Mouse (Mus musculus) inflammation-experienced regulatory T-cells, adult 6 months (primary cell): ENCODE data around the gene Macf1. TPM values are rescaled to one million over a fixed set of nuclear protein-coding genes. Genes with fewer than 3 reads are reported as not detected.
"Not testable (repeated sequence)": the region's sequence is repeated elsewhere in the genome, so short reads cannot be mapped to it uniquely, and the experiment has no call there.

Experiments used
- ATAC-seq: one replicate; pipeline ENCODE4 v1.8.0; 2017
- polyA plus RNA-seq, 3 experiments: library from polyadenylated mRNA; unstranded; fragments of 100-300 nt; shearing (Covaris generic); gene quantifications; one replicate each; pipeline ENCODE4 v1.2.1; 2017

Macf1 gene
- polyA plus RNA-seq, 3 experiments from 2014 or later: 87.3 to 165 (median 153) TPM

DNA sequence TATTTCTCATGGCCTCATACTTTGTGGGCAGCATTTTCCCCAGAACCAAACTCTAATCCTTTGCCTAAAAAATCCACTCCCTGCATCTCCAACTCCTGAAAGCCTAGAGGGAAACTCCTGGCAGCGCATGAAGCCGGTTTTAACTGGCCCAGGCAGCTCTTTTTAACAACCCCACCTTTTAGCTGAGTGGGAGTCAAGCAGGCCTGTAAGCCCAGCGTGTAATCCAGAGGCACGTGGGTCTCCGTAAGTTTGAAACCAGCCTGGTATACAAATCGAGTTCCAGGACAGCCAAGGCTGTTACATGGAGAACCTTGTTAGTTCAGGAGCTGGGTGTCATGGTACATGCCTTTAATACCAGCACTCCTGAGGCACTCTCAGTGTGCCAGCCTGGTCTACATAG lies 14.5 kb downstream of the Macf1 start:
- no peak for ATAC-seq

DNA sequence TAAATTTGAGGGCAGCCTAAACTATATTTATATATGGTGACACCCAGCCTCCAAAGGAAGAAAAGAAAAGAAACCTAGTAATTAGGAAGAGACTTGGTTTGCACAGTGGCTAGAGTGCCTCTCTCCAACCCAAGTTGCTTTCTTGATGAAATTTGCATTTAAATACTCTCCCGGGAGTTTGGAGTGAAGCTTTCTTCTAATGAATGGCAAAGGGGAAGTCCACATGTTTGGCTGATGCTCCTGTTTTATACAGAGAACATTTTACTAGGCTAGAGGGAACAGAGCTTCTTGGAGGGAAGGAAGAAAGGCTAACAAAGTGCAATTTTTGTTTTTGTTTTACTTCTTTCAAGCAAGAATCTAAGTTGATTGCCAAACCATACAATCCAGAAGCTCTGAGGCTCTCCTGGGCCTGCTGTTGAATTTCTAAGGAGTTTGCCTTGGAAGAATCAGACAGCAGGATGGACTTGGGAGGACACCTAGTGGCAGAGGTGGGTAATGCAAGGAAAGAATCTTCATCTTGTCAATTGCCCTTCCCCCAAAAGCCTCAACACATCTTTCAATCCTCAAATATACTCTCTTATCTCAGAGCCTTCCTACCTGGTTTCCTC lies 16.8 kb downstream of the Macf1 start:
- no peak for ATAC-seq

DNA sequence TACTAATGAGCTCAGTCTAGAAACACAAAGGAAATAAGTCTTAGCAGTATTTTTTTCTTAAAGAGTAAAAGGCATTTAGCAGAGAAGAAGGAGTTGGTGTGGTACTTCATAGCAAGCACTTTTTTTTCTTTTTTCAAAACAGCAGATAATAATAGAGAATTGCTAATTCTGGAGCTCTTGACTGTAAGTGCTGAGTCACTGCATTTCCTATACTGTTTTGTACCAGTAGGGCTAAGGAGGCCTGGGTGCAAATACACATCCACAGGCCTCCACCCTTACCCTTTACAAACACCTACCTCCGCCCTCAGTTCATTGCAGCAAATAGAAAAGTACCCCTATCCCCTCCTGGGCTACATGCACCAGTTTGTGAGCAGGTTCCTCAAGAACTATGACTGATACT lies 17.6 kb downstream of the Macf1 start:
- ATAC-seq: no peak

DNA sequence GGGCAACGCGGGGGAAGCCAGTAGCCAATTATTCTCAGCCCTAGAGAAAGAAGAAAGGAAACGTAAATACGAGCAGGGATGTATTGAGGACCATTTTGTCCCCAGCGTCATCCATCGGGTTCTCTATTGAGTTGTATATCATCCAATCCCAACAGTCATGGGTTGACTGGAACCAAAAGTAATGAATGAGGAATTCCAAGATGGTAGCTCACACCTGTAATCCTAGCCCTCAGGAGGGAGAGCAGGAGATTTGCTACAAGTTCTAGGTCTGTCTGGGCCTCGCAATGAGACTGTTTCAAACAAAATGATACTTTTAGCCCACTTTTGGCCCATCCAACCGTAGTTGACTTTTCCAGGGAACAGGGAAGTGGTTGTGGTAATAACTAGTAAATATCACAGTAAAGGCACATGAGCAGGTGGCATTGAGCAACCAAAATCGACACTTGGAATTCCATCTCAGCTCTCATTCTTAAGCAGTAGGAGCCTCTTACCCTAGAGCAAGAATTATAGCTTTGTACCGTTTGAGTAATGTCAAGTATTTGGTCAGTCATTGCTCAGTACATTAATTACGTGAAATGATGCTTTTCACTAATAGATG lies 18.4 kb downstream of the Macf1 start:
- no peak for ATAC-seq

DNA sequence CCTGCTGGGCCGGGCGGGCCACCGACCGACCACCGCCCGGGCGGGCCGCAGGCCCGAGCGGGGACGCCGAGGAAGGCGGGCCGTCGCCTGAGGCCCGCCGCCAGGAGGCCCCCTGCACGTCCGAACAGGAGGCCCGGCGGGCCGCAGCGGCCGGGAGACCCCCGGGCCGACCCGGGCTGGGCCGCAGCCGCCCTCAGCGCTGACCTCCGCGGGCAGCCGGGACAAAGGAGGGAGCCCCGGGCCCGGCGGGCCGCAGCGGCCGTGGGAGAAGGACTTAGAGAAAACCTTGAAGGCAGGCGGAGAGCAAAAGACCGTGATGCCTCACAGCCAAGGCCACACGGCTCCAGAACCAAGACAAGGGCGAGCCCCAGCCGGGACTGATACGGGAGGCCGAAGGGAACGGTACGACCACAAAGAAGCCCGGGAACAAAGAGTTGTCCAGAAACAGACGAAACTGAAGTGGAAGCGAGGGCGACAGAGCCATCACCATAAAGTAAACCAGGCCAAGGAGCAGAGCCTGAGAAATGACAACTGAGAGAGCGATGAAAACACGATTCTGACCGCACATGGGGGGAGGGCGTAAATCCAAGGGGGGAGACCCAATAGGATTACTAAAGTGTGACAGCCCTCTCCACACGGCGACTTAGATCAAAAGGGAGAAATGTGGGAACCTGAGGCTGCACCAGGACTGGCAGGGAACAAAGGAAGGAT lies 19.1 kb downstream of the Macf1 start:
- peak; percentile 32 for ATAC-seq

DNA sequence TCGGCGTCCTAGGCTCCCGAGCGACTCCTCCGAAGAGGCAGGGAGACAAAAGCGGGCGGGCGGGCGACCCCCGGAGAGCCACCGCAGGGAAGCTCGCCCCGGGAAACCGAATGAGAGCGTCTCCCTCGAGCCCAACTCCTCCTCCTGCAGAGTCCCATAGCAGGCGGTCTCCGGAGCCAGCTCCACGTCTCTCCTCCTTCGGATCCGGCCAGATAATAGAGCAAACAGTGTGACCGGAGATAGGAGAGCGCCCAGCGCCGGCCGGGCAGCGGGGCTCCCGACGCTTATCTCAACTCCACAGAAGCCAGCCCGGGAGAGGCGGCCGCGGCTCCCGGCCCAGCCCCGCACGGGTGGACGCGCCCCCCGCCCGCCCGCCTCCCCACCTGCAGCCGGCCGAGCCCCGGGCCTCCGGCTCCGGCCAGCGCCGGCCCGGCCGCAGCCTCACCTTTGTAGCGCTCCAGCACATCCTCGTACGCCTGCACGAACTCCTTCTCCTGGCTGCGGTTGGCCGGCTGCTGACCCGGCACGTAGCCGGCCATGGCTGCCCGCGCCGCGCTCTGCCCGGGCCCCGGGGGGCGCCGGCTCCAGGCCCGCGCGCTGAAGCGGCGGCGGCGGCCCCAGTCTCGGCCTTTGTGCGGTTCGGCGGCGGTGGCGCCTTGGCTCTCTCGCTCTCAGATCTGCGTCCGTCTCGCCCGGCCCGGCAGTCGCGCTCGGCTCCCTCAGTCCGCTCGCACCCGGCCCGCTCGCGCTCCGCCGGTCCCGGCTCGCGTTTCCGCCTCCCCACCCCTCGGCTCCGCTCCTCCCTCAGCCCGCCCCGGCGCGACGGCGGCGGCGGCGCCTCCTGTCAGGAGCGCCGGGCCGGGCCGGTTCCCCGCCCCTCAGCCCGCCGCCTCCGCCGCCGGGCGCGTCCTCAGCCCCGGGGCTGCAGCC lies 19.9 kb downstream of the Macf1 start:
- ATAC-seq: peak; percentile 86

DNA sequence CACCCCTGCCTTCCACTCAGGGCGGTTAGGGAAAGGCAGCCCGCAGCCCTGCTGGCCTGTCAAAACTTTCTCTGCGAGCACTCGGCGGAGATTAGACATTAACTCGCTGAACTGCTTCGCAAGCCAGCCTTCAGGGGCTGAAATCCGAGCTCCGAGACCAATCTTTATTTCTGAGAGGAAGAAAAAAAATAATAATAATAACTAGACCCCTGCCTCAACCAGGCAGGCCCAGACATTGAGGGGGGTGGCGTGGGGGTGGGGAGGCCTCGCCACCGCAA lies 20.5 kb downstream of the Macf1 start:
- no peak for ATAC-seq

DNA sequence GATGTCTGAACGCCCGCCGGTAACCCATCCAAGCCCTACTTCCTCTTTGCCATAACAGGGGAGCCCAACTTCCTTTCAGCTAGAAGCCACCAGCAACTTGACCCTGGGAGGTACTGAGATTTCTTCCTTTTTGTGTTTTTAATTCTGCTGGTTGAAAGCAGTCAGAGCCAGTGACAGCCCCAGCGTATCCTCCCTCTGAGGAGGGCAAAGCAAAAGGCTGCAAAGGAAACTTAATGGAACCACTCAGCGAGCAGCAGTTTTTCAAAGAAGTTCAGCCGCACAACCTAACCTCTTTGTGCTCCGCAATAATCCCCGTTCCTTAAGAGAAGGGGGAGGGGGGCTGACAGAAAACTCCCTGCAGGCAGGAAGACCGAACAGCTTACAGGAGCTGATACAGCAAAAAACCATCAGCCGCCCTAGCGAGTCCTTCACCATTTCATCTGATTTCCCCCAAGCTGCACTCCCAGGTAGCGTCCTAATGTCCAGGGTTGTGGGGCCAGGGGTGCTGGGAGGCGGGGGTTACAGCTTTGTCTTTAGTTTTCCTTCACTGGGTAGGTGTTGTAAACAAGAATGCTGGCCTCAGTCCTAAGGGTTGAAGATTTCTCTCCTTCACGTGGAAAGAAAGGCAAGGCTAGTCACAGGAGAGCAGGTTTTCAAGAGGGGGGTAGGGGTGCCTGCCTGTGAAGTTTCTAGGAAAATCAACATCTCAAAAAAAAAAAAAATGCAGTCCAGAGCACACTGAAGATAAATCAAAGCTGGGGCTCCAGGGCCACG lies 21.1 kb downstream of the Macf1 start:
- ATAC-seq: no peak

DNA sequence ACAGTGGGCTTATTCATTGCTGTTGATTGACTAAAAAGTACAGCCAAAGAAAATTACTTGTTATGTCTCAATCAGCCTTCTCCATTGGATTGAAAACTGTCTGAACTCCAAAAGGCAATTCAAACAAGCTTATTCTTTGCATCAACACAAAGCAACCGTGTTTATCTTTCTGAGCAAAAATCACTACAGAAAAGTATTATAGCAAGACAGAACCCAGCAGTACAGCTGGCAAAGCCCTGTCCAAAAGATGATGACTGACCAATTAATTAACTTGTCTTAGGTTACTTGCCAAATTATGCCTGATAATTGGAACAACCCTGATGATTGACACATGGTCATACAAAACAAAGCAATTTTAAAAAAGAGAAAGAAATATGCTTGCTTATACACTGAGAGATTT lies 26.0 kb downstream of the Macf1 start:
- ATAC-seq: no peak

DNA sequence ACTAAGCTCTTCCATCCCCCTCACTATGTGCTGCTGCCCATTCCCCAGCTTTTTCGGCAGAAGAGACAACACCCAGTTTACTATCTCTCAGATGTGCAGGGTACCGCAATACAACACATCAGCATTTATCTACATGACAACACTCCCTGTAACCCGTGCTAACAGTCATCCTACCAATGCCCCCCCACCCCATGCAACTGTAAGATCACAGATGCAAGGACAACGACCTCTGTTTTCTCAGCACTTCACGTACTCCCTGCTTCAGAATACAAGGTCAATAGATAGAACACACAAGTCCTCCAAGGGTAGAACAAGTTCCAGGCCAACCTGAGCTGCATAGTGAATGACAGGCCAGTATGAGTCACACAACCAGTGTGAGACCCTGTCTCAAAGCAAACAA lies 28.9 kb downstream of the Macf1 start:
- no peak for ATAC-seq

DNA sequence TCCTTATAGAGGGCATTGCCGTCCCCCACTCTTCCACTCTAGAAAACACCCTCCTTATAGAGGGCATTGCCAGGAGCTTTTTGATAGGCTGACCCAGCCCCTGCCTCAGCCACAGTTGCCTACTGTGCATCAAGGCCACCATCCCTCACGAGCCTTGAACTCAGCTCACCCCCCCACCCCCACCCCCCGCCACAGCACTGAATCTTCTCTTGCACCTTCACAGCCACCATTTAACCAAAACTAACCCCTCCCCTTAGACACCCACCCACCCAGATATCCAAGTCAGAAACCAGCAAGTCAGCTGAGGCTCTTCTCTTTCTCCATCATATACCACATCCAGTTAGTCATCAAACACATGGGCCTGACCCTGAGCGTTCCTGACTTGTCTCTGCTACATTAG lies 29.6 kb downstream of the Macf1 start:
- no peak for ATAC-seq

DNA sequence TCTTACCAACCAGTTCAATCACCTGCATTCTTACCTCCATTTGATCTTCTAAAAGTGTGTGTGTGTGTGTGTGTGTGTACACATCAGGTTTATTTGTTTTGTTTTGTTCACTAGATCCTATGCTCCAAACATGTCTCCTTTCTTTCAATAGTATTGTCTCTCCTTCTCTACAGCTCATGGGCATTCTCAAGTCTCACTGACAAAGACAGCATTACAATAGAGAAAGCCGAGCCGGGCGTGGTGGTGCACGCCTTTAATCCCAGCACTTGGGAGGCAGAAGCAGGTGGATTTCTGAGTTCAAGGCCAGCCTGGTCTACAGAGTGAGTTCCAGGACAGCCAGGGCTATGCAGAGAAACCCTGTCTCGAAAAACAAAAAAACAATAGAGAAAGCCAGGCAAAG lies 30.7 kb downstream of the Macf1 start:
- not testable (repeated sequence) for ATAC-seq

DNA sequence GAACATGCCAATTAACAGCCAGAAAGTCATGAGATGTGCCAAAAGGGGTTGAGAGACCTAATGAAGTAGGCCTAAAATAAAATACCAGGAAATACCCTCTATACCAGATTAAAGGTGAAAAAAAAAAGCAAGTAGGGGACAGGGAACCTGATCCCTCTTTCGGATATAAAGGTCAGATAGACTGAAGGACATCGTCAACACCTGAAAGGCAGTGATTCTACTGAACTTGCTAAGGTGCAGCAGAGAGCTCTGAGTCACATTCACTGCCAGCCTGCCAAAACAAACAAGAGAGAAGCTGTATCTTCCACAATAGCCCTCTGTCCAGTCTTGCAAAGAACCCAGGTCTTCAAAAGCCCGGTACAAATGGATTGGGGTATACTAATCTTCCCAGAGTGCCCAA lies 32.0 kb downstream of the Macf1 start:
- no peak for ATAC-seq

DNA sequence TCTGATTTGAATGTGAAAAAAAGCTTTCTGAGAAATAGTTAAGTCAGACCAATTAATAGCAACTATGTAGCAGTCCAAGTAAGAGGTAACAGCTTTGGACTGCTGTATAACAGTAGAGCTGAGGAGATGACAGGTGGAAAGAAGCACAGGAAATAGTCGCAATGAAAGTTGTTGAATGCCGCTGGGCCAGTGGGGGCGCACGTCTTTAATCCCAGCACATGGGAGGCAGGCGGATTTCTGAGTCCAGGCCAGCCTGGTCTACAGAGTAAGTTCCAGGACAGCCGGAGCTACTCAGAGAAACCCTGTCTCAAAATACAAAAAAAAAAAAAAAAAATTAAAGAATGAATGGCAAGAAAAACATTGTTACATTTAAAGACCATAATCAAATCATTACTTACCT lies 35.0 kb downstream of the Macf1 start:
- ATAC-seq: no peak

DNA sequence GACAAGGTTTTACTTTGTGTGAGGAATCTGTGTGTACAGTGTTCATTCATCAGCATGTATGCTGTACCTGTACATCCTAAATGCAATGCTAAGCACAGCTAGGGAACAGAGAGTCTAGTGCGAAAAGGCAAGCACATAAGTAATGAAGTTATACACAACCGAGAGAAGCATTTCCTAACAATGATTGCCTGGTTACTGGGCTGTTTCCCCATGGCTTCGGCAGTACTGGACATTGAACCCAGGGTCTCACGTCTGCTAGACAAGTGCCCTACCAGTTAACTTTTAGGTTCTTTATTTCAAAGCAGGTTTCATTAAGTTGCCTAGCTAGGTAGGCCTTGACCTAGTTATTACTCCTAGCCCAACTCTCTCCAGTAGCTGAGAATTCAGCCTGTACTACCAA lies 36.5 kb downstream of the Macf1 start:
- no peak for ATAC-seq

DNA sequence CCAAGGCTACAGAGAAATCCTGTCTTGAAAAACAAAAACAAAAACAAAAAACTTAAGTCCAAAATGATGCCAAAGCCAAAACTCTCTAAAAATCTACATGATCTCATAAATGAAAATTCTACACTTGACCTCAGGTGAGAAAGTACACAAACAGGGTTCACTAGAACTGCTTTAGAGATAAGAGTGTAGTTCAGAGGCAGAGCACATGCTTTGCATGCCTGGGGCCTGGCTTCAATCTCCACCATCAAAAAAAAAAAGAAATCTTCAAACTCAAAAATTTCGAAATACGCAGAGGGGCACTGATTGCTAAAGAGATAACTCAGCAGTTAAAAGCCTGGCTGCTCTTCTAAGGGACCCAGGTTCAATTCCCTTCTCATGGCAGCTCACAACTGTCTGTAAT lies 37.1 kb downstream of the Macf1 start:
- no peak for ATAC-seq

DNA sequence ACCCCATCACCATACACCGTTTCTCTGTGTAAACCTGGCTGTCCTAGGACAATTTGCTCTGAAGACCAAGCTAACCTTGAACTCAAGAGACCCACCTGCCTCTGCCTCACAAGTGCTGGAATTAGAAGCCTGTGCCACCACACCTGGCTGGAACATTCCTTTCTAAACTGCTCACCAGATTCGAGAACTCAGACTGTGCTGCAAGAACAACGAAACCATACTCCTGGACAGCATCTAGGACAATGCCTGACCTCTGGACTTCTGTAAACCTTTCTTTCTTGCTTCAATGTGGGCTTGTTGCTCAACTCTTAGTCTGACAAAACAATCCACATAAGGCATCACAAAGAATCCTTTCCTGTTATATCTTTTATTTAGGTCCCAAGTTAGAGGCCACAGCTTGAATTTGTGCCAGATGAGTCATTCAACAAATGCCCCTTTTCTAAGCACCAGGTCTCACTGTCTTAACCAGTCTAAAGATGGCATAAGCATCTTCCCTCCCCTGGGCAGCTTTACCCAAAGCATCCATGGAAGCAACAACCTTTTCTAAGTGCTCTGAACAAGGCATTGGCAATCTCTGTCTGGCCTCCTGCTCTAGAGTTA lies 38.8 kb downstream of the Macf1 start:
- ATAC-seq: no peak

DNA sequence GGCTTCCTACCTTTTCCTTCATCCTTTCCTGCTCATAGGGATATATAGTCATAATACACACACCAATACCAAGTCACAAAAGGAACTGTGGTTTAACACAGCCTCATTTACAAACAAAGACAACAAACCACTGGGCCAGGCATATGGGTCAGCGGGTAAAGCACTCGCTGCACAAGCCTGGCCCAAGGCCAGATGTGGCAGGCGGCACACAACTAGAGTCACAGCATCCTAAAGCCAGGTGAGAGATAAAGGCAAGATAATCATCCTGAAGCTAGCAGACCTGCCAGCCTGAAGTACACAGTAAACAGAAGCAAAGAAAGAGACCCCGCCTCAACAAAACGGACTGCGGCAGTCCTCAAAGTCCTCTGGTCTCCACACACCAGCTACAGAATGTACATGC lies 40.6 kb downstream of the Macf1 start:
- no peak for ATAC-seq

DNA sequence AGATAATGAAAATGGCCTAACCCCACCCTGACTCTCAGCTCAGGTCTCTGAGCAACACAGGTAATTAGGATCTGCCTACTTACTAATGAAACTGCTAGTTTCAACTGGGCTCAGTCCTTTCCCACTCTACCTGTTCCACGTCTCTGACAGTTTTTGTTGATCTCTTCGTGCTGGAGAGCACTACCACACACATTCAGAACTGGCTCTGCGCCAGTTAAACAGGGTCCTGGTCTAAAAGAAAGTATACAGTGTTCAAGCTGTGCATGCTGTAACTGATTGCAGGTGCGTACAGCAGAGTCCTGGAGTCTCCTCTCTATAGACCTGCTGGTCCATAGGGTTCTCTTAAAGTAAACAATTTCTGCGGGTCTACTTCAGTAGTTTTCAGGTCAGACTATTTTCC lies 41.3 kb downstream of the Macf1 start:
- no peak for ATAC-seq

DNA sequence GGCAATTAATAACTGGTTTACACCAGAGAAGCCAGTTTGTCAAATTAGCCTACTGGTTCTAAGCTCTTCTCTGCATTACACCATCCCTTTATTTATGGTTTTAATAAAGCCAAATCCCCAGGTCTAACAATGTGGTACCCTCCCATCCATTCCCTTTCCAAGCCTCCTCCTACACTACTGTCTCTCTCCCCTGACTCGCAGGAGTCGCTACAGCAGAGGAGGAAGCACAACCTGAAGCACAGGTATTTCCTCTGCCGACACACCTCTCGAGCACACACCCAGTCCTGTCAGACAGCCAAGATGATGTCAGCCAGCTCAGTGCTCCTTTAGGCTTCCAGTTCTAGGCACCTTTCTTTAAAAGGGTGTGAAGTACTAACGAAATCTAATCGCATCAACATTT lies 47.0 kb downstream of the Macf1 start:
- ATAC-seq: no peak

DNA sequence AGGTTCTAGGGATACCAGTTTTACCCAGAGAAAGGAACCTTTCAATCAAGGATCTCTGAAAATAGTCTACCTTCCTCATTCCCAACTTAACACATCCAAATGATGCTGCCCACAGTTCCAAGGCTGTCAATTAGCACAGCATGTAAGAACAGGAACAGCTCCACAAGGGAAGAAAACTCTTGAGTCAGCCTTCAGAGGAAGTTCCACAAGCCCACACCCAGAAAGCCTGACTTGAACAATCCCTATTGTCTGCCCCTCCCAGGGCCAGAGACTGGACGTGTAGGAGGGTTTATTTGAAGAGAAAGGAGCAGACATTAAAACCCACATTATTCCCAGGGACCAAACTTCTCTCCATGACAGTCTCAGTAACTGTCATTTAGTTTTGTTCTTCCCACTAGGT lies 48.7 kb downstream of the Macf1 start:
- ATAC-seq: no peak

DNA sequence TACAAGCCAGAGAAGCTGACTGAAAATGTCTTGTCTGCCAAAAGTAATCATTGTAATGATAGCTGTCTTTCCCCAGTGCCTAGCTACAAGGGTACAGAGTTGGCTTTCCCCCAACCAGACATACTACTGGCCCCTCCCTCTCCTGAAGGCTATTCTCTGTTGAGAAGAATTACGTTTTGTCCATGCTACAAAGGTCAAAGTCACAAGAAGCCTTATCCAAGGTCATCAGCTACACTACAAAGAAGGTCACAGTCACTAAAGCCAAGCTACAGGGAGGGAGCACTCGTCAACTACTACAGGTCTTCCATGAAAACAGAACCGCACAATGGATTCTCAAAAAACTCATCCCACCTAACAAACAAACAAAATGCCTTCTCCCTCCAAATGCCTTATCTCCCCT lies 49.7 kb downstream of the Macf1 start:
- no peak for ATAC-seq
